Mouse (Mus musculus) common myeloid progenitor, adult 5-6 weeks (primary cell): ENCODE measurements around the gene Dnajc5. TPM values are rescaled to one million over a fixed set of nuclear protein-coding genes. Genes with fewer than 3 reads are reported as not detected.

Experiments used
- ATAC-seq: replicated peaks from 2 replicates; pipeline ENCODE4 v1.8.0; 2016; ENCODE audit warnings: low read depth, mild to moderate bottlenecking, moderate TSS enrichment, inconsistent platforms; ENCODE audit not compliant: poor library complexity, severe bottlenecking
- total RNA-seq: library from RNA; stranded (forward); fragments of 200-1000, 187-1606 nt; gene quantifications from 2 replicates; pipeline ENCODE4 v1.2.3, GENCODE M21; 2017

The Dnajc5 gene
- total RNA-seq, 1 experiment from 2014 or later = 30.1 TPM

GRCm38 (mm10) chr2:181570921-181571595, 50.8 kb downstream of the Dnajc5 start:
- ATAC-seq = no peak

GRCm38 (mm10) chr2:181571941-181572670, 51.8 kb downstream of the Dnajc5 start:
- ATAC-seq = no peak

- no peak for ATAC-seq
These were observed 52.9 kb downstream of the Dnajc5 start for GRCm38 (mm10) chr2:181572921-181573920.

GRCm38 (mm10) chr2:181573961-181574360, 53.7 kb downstream of the Dnajc5 start:
- ATAC-seq = no peak

GRCm38 (mm10) chr2:181574921-181575545, 54.7 kb downstream of the Dnajc5 start:
- no peak for ATAC-seq

- ATAC-seq = no peak
These were observed 56.3 kb downstream of the Dnajc5 start for GRCm38 (mm10) chr2:181576613-181577012.

GRCm38 (mm10) chr2:181577126-181577525, 56.8 kb downstream of the Dnajc5 start:
- ATAC-seq = no peak

- ATAC-seq = peak; percentile 12; the same call in 1 of the 2 replicates
These were observed 57.8 kb downstream of the Dnajc5 start for GRCm38 (mm10) chr2:181577981-181578581.

- ATAC-seq = no peak
These were observed 58.7 kb downstream of the Dnajc5 start for GRCm38 (mm10) chr2:181578790-181579618.

GRCm38 (mm10) chr2:181579681-181580080, 59.4 kb downstream of the Dnajc5 start:
- no peak for ATAC-seq

GRCm38 (mm10) chr2:181580131-181580772, 60.0 kb downstream of the Dnajc5 start:
- no peak for ATAC-seq

GRCm38 (mm10) chr2:181581016-181581401, 60.7 kb downstream of the Dnajc5 start:
- ATAC-seq = peak; percentile 87

- peak; percentile 59 for ATAC-seq
These were observed 61.3 kb downstream of the Dnajc5 start for GRCm38 (mm10) chr2:181581402-181582120.

- no peak for ATAC-seq
These were observed 62.1 kb downstream of the Dnajc5 start for GRCm38 (mm10) chr2:181582358-181582757.

GRCm38 (mm10) chr2:181582939-181583338, 62.7 kb downstream of the Dnajc5 start:
- no peak for ATAC-seq

- no peak for ATAC-seq
These were observed 63.4 kb downstream of the Dnajc5 start for GRCm38 (mm10) chr2:181583460-181584257.
